Mouse (Mus musculus) spleen, adult 2 months (tissue): ENCODE measurements around the gene Aph1b. TPM values are rescaled to one million over a fixed set of nuclear protein-coding genes. Genes with fewer than 3 reads are reported as not detected.
"Not testable (repeated sequence)": the region's sequence is repeated elsewhere in the genome, so short reads cannot be mapped to it uniquely, and the experiment has no call there.

Experiments
- DNase-seq, 2 experiments: peaks; one replicate each; pipeline versions ENCODE4 v3.0.0 to v3.0.0-alpha.2; 2012 to 2021; ENCODE audit warnings: low spot score in 2 of 2, low read depth in 1 of 2
- H3K27ac ChIP-seq: fragments of 200-500 bp; 2 replicates; pipeline ENCODE4 v1.5.1; 2012; ENCODE audit warnings: low read length, inconsistent platforms; ENCODE audit not compliant: insufficient read depth
- H3K27me3 ChIP-seq: fragments of 200-500 bp; 2 replicates; pipeline ENCODE4 v1.6.1; 2012; ENCODE audit warnings: mild to moderate bottlenecking, moderate library complexity, low read length, inconsistent platforms; ENCODE audit not compliant: control insufficient read depth, insufficient read depth
- H3K36me3 ChIP-seq: fragments of 200-500 bp; 2 replicates; pipeline ENCODE4 v1.6.1; 2012; ENCODE audit warnings: mild to moderate bottlenecking, low read length, inconsistent platforms; ENCODE audit not compliant: control insufficient read depth, insufficient read depth
- H3K4me1 ChIP-seq: fragments of 200-500 bp; 2 replicates; pipeline ENCODE4 v1.6.1; 2011; ENCODE audit warnings: inconsistent platforms; ENCODE audit not compliant: control insufficient read depth, insufficient read depth, insufficient read length
- H3K4me3 ChIP-seq: fragments of 200-500 bp; 2 replicates; pipeline ENCODE4 v1.5.1; 2011; ENCODE audit warnings: mild to moderate bottlenecking, inconsistent platforms; ENCODE audit not compliant: insufficient read depth, insufficient read length; ENCODE audit errors: extremely low read depth
- CTCF ChIP-seq: fragments of 200-500 bp; IDR thresholded peaks from 2 replicates; pipeline ENCODE4 v1.5.1; 2011; ENCODE audit warnings: mild to moderate bottlenecking, inconsistent platforms; ENCODE audit not compliant: insufficient read depth, insufficient read length, insufficient replicate concordance; ENCODE audit errors: extremely low read depth
- POLR2A ChIP-seq: fragments of 200-500 bp; IDR thresholded peaks from 2 replicates; pipeline ENCODE4 v1.6.1; 2011; ENCODE audit warnings: low read depth, low read length, inconsistent platforms
- WGBS: fragments of 180-500 bp; shearing (Covaris S2); methylation state at CpG from one replicate; pipeline ENCODE4 v1.1.7; 2018; 5-methylcytosine and 5-hydroxymethylcytosine counted together
- polyA plus RNA-seq: library from polyadenylated mRNA; depleted of rRNA; stranded (reverse); fragments of >200 nt; gene quantifications from 2 replicates; pipeline ENCODE4 v1.2.3, GENCODE M21; 2012

Gene Aph1b
- polyA plus RNA-seq, 1 experiment = 1.9 TPM

DNA sequence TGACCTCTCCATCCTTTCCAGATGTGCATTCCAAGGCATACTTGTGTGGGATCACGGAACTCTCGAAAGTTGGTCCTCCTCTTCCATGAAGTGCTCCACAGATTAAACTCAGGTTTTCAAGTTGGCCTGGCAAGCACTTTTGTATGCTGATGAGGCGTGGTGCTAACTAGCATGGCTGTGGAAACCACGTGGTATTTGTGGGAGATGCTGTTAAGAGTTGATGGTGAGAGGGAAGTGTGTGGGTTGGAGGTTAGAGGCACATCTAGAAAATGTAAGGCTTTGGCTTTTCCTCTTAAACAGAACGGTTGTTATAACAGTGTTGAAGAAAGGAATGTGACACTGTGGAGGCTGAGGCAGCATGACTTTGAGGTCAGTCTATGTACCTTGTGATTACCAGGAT lies 25.7 kb upstream of the Aph1b start:
- Histone ChIP-seq H3K36me3 (no peaks in the 10 kb centered on the region), H3K27ac (no peak overlapping the region), H3K27me3 (no peaks in the 10 kb centered on the region), H3K4me3 (no peak overlapping the region), H3K4me1 (no peaks in the 10 kb centered on the region; the same call in 1 of the 2 replicates)
- no peak for DNase-seq
- WGBS = 44% methylated on average over 5 of the region's 5 CpGs
- TF ChIP-seq POLR2A (no peak), CTCF (no peak)

DNA sequence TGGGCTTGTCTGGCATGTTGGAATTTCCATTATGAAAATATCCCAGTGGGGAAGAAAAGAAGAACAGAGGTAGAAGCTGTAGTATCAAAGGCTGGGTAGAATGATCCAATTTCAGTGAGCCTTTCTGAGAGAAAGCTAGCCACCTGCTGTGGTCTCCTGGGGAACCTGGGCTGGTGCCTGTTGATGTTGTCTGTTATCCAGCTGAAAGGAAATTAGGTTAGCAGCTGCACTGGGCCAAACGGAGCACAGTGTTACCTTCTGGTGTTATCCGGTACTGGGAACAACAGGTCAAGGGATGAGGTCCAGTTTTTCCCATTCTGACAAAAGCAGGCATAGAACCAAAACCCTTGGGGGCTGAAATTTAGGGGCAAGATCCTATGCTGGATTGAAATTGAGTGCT lies 18.1 kb upstream of the Aph1b start:
- TF ChIP-seq POLR2A (no peak), CTCF (no peak)
- no peak for DNase-seq
- Histone ChIP-seq H3K36me3 (no peaks in the 10 kb centered on the region), H3K4me1 (no peaks in the 10 kb centered on the region), H3K27me3 (no peaks in the 10 kb centered on the region), H3K27ac (no peak overlapping the region), H3K4me3 (no peak overlapping the region)
- 54% methylated on average over 2 of the region's 2 CpGs for WGBS

DNA sequence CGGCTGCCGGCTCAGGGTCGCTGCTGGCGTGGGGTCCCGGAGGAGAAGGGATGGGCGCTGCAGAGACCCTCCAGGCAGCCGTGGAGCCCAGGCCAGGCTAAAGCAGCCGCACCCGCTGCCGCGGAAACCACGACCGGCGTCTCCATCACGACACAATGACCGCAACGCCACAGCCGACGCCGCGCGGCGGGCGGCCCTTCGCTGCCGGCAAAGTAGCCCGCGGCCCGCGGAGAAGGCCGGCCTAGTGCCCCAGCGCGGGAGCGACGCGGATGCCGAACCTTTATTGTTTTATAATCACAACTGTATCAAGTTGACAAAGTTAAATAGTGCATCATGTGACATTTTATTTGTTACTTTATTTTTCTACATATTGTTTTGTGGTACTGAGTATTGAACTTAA lies 10.7 kb upstream of the Aph1b start:
- H3K4me1 ChIP-seq, H3K36me3 ChIP-seq, DNase-seq, H3K27me3 ChIP-seq, H3K4me3 ChIP-seq, H3K27ac ChIP-seq: not testable (repeated sequence)
- 19% methylated on average over 32 of the region's 37 CpGs for WGBS

DNA sequence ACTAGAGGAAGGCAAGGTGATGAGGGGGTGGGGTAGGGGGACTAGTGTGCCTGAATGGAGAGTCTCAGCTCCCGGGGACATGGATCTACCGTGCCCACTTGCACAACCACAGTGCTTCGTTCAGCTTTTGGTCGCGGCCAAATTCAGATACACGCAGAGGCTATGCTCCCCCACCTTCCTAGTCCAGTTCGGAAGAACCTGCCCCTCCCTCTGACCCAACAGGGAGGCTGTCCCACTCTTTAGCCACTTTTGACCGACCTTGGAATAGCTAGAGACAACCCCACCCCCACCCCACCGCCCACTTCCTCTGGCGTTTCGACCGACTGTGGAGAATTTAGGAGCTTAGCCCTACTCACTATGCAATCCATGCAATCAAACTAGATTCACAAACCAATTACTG lies 6.7 kb upstream of the Aph1b start:
- Histone ChIP-seq H3K4me1 (peaks cover 2% of the 10 kb centered on the region; the same call in 1 of the 2 replicates), H3K36me3 (no peaks in the 10 kb centered on the region), H3K27me3 (peaks cover 1% of the 10 kb centered on the region; the same call in 1 of the 2 replicates), H3K27ac (no peak overlapping the region), H3K4me3 (no peak overlapping the region)
- TF ChIP-seq CTCF (no peak), POLR2A (no peak)
- no peak for DNase-seq
- 66% methylated on average over 12 of the region's 12 CpGs for WGBS

DNA sequence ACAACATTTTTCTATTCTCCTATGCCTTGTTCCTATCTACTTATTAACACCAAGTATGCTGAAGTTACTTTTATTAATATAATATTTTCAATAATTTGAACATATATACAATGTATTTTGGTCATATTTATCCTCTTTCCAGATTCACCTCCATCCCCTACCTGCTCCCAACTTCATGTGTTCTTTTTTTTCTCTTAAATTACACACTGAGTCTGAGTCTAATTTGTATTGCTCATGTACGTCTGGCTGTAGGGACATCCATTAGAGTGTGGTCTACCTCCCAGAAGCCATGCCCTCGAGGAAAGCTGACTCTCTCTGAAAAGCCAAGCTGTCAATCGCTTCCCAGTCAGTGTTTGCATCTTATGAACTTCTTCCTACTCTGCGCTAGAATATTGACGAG lies 1.4 kb upstream of the Aph1b start, which contains the start of gene Gm10647:
TSS of gene Gm10647 (plus strand) at position 301 of the 400 bp plus-strand sequence.
- 87% methylated on average over 5 of the region's 5 CpGs for WGBS
- TF ChIP-seq POLR2A (no peak), CTCF (no peak)
- Histone ChIP-seq H3K36me3 (no peaks in the 10 kb centered on the region), H3K4me1 (no peaks in the 10 kb centered on the region), H3K27me3 (0 out of 2 replicates have a peak, but pooled peaks cover 1% of the 10 kb centered on the region), H3K27ac (no peak within 1 kb of the TSS), H3K4me3 (peak within 1 kb of the TSS; percentile 90)
- no peak for DNase-seq

DNA sequence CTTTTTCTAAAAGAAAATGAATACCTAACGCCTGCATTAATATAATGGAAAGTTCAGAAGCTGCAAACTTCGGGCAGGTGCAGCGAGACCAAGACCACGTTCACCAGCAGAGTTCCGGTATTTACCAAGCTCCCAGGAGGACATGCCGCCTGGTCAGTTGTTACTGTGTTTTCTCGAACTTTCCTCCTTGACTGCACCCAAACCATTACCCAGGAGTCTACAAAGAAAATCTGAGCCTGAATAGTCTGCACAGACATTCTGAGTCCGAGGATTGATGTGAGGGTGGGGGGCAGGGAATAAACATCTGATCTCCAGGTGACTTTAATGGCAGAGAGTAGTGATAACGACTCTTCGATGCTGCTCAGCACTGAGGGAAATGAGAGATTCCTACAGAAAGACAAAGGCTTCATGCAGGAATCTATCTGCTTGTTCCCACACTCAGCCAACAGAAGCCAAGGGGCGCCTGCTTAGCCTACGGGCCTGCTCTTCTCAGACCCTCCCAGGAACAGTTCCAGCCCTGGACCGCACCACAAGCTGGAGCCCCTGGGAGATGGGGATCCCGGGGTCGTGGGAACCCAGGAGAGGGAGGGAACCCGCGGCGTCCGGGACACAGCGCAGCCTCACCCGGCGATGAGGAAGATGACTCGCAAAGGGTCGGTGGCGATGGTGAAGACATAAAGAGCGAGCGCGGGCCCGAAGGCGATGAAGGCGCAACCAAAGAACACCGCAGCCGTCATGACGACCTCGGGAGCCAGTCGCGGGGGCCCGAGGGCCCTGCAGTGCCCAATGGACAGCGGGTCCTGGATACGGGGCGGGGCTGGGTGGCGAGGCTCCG lies 444 bp downstream of the Aph1b start:
- 0 out of 2 replicates have a peak, but pooled peaks cover 1% of the 10 kb centered on the region for H3K27me3 ChIP-seq
- H3K36me3 ChIP-seq = no peaks in the 10 kb centered on the region
- no peaks in the 10 kb centered on the region for H3K4me1 ChIP-seq
- 5% methylated on average over 43 of the region's 43 CpGs for WGBS
- H3K27ac ChIP-seq = peak overlapping the region; percentile 60; the same call in 1 of the 2 replicates
- peak overlapping the region; percentile 90 for H3K4me3 ChIP-seq
- no peak for DNase-seq
- TF ChIP-seq CTCF (no peak), POLR2A (no peak)

DNA sequence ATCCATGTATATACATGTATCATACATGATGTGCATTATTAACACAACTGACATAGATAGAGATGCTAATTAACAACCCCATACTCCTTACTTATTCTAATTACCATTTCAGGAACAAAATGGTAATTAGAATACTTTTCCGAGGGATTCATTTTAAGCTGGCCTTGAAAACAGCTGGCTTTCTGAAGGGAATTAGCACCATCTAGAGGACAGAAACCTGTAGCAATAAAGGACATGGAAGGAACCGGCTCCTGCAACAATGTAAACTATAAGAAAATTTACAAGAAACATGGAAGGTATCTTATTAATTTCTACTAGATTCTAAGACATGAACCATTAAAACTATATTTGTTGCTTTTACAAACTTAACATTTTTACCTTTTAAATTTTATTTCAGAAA lies 7.5 kb downstream of the Aph1b start:
- 20% methylated on average over 2 of the region's 2 CpGs for WGBS
- Histone ChIP-seq H3K4me3 (no peak overlapping the region), H3K27me3 (no peaks in the 10 kb centered on the region), H3K4me1 (no peaks in the 10 kb centered on the region), H3K36me3 (no peaks in the 10 kb centered on the region), H3K27ac (no peak overlapping the region)
- DNase-seq = peak in 1 of 2 experiments; percentile 14
- TF ChIP-seq CTCF (no peak), POLR2A (no peak)

DNA sequence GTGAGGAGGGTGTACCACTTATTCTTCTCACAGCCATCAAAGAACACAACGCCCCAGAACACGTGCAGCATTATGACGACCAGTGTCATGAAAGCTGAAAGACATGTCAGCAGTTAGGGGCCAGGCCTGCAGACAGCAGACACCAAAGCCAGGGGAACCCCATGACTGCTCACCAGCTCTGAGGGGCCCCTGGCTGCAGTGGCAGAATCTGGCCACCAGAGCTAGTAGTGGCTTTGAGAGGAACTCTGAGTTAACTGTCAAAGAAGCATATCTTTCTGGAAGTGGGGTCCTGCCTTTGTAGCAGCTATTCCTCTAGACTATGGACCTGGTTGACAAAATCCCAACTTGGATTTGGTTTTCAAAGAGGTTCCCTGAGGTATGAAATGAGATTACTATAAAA lies 10.7 kb downstream of the Aph1b start:
- H3K4me1 ChIP-seq, H3K36me3 ChIP-seq, H3K27ac ChIP-seq, H3K4me3 ChIP-seq, H3K27me3 ChIP-seq: not testable (repeated sequence)
- 100% methylated on average over 1 of the region's 3 CpGs for WGBS
- DNase-seq = peak in 1 of 2 experiments; percentile 7
